Mouse (Mus musculus): ENCODE results near the gene Ccr5.

DNA sequence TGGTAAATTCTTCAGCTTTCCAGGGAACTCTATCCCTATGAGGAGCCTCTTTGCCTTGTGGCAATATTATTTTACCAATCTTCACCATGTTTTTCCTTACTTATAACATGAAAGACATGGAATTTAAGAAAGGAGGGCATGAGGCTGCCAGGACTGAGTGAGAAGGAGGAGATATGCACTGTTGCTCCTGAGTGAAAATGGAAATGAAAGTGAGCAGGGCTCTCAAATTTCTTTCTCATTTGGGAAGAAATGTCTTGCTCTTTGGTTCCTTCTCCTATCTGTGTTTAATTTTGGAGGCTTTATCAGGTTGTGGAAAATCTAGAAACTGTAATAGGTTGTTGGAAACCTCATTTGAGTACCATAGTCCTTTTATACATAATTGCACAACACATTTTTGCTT is 14.1 kb upstream of the Ccr5 start:
- TF ChIP-seq CTCF (IDR thresholded peaks at IDR 0.05; ENCODE audit: borderline replicate concordance, extremely low read depth, insufficient read depth, insufficient read length), result no peak
- no peak for TF ChIP-seq POLR2A (IDR thresholded peaks at IDR 0.05; ENCODE audit: borderline replicate concordance, extremely low read depth, insufficient read depth, insufficient read length, poor library complexity, severe bottlenecking)

Measured in brain, embryonic 14.5 days (tissue).